Mouse (Mus musculus) left cerebral cortex, postnatal 36 days (tissue): ENCODE results near the gene Camta1. TPM values are rescaled to one million over a fixed set of nuclear protein-coding genes. Genes with fewer than 3 reads are reported as not detected.
A peak's percentile ranks its signal among the peaks of the same experiment; 100 is the strongest.

Experiments used
- DNase-seq, 2 experiments: peaks; one replicate each; pipeline ENCODE4 v3.0.0; 2021 to 2022; ENCODE audit warnings: low spot score in 2 of 2, mixed read lengths in 1 of 2
- intact Hi-C: fragments of 180-260 bp; cut with DNase I; formaldehyde crosslinking; loops from one replicate; pipeline ENCODE4 v1.15.1; 2025
- total RNA-seq, 2 experiments: library from RNA; stranded (reverse); gene quantifications; 2 replicates each; pipeline ENCODE4 v1.2.3; 2021

The Camta1 gene
- total RNA-seq, 2 experiments from 2014 or later, result 207 to 216 TPM

- intact Hi-C loops, result no loop called here
- DNase-seq, result no peak
These were observed 363.0 kb downstream of the Camta1 start for GRCm38 (mm10) chr4:151498481-151499276.

GRCm38 (mm10) chr4:151496581-151496980 lies 365.1 kb downstream of the Camta1 start:
- intact Hi-C loops, result no loop called here
- DNase-seq, result no peak

GRCm38 (mm10) chr4:151495276-151495882 lies 366.3 kb downstream of the Camta1 start:
- DNase-seq, result no peak
- intact Hi-C loops, result no loop called here

- intact Hi-C loops, result no loop called here
- DNase-seq, result no peak
These were observed 368.9 kb downstream of the Camta1 start for GRCm38 (mm10) chr4:151492786-151493185.

- DNase-seq, result no peak
- intact Hi-C loops, result loop anchor here (5.0 kb wide), 1 partner anchor 368 kb away; no protein-coding TSS in a partner anchor
These were observed 377.7 kb downstream of the Camta1 start for GRCm38 (mm10) chr4:151483977-151484313.

- DNase-seq, result peak; percentile 71 to 72
- intact Hi-C loops, result loop anchor here (5.0 kb wide), 1 partner anchor 369 kb away; no protein-coding TSS in a partner anchor
These were observed 378.2 kb downstream of the Camta1 start for GRCm38 (mm10) chr4:151483299-151483976.

GRCm38 (mm10) chr4:151480928-151481327 lies 380.7 kb downstream of the Camta1 start:
- intact Hi-C loops, result loop anchor here (5.0 kb wide), 1 partner anchor 371 kb away; no protein-coding TSS in a partner anchor
- no peak for DNase-seq

- intact Hi-C loops, result no loop called here
- DNase-seq, result no peak
These were observed 383.7 kb downstream of the Camta1 start for GRCm38 (mm10) chr4:151477950-151478349.

GRCm38 (mm10) chr4:151474895-151475470 lies 386.7 kb downstream of the Camta1 start:
- intact Hi-C loops, result no loop called here
- DNase-seq, result no peak

- intact Hi-C loops, result no loop called here
- no peak for DNase-seq
These were observed 389.8 kb downstream of the Camta1 start for GRCm38 (mm10) chr4:151471886-151472285.

GRCm38 (mm10) chr4:151468381-151468780 lies 393.3 kb downstream of the Camta1 start:
- DNase-seq, result no peak
- intact Hi-C loops, result no loop called here

GRCm38 (mm10) chr4:151458686-151459085 lies 403.0 kb downstream of the Camta1 start:
- intact Hi-C loops, result no loop called here
- no peak for DNase-seq

- DNase-seq, result no peak
- intact Hi-C loops, result no loop called here
These were observed 407.1 kb downstream of the Camta1 start for GRCm38 (mm10) chr4:151454611-151455010.

GRCm38 (mm10) chr4:151454065-151454464 lies 407.6 kb downstream of the Camta1 start:
- intact Hi-C loops, result no loop called here
- no peak for DNase-seq

GRCm38 (mm10) chr4:151451885-151452284 lies 409.8 kb downstream of the Camta1 start:
- intact Hi-C loops, result no loop called here
- DNase-seq, result no peak

GRCm38 (mm10) chr4:151449981-151450380 lies 411.7 kb downstream of the Camta1 start:
- no peak for DNase-seq
- intact Hi-C loops, result no loop called here

GRCm38 (mm10) chr4:151448341-151448740 lies 413.3 kb downstream of the Camta1 start:
- intact Hi-C loops, result no loop called here
- DNase-seq, result peak in 1 of 2 experiments; percentile 23

GRCm38 (mm10) chr4:151444665-151445064 lies 417.0 kb downstream of the Camta1 start:
- intact Hi-C loops, result no loop called here

GRCm38 (mm10) chr4:151438561-151438960 lies 423.1 kb downstream of the Camta1 start:
- intact Hi-C loops, result no loop called here
- no peak for DNase-seq

More at GRCm38 (mm10) chr4:151444665-151445064, 417.0 kb downstream of the Camta1 start:
- DNase-seq, result no peak

- no peak for DNase-seq
- intact Hi-C loops, result no loop called here
These were observed 423.8 kb downstream of the Camta1 start for GRCm38 (mm10) chr4:151437859-151438258.
